Mouse (Mus musculus) hindbrain, embryonic 15.5 days (tissue): Measurements from ENCODE around the gene Gatc. TPM values are rescaled to one million over a fixed set of nuclear protein-coding genes. Genes with fewer than 3 reads are reported as not detected.
"Not testable (repeated sequence)": the region's sequence is repeated elsewhere in the genome, so short reads cannot be mapped to it uniquely, and the experiment has no call there.

Experiments used
- ATAC-seq: fragments of 200-750 bp; cut with Nextera tagmentation; 2 replicates; pipeline ENCODE4 v1.8.0; 2017; ENCODE audit warnings: low read depth, moderate number of reproducible peaks, moderate TSS enrichment; ENCODE audit not compliant: low FRiP score
- H3K27ac ChIP-seq: fragments of 300-500 bp; sonication (generic); replicated peaks from 2 replicates; pipeline ENCODE4 v1.5.1; 2015; ENCODE audit warnings: mild to moderate bottlenecking, inconsistent platforms
- H3K27me3 ChIP-seq: fragments of 300-500 bp; sonication (generic); 2 replicates; pipeline ENCODE4 v1.6.1; 2015; ENCODE audit warnings: control low read depth, inconsistent platforms
- H3K36me3 ChIP-seq: fragments of 300-500 bp; sonication (generic); 2 replicates; pipeline ENCODE4 v1.6.1; 2015; ENCODE audit warnings: control low read depth, inconsistent platforms
- H3K4me1 ChIP-seq: fragments of 300-500 bp; sonication (generic); replicated peaks from 2 replicates; pipeline ENCODE4 v1.6.1; 2015; ENCODE audit warnings: control low read depth, inconsistent platforms
- H3K4me2 ChIP-seq: fragments of 300-500 bp; sonication (generic); 2 replicates; pipeline ENCODE4 v1.6.1; 2015; ENCODE audit warnings: moderate library complexity, mild to moderate bottlenecking, inconsistent platforms
- H3K4me3 ChIP-seq: fragments of 300-500 bp; sonication (generic); 2 replicates; pipeline ENCODE4 v1.5.1; 2015; ENCODE audit warnings: mild to moderate bottlenecking, inconsistent platforms
- H3K9ac ChIP-seq: fragments of 300-500 bp; sonication (generic); 2 replicates; pipeline ENCODE4 v1.6.1; 2015; ENCODE audit warnings: inconsistent platforms
- H3K9me3 ChIP-seq: fragments of 300-500 bp; sonication (generic); 2 replicates; pipeline ENCODE4 v1.6.1; 2016; ENCODE audit warnings: control low read depth, inconsistent platforms
- WGBS: fragments of 180-500 bp; shearing (Covaris S2); methylation state at CpG from one replicate; pipeline ENCODE4 v1.1.7; 2015; 5-methylcytosine and 5-hydroxymethylcytosine counted together
- polyA plus RNA-seq: library from polyadenylated mRNA; unstranded; fragments of >200 nt; fragmentation: Nextera tagmentation; extraction: Ambion mirVana; gene quantifications from 2 replicates; pipeline ENCODE4 v1.2.1, GENCODE M21; 2015

Gene Gatc
- polyA plus RNA-seq = 32.3 and 45.2 TPM in 2 replicates

- ATAC-seq = peak; percentile 90
- Histone ChIP-seq H3K27me3 (no peaks in the 10 kb centered on the region), H3K4me1 (peaks cover 23% of the 10 kb centered on the region), H3K27ac (peak within 1 kb of the TSS; percentile 91), H3K36me3 (peaks cover 38% of the 10 kb centered on the region), H3K4me2 (peak within 1 kb of the TSS; percentile 88), H3K4me3 (peak within 1 kb of the TSS; percentile 95), H3K9me3 (no peaks in the 10 kb centered on the region), H3K9ac (peak within 1 kb of the TSS; percentile 90)
- under 1% methylated on average over 61 of the region's 62 CpGs for WGBS
Measured at GRCm38 (mm10) chr5:115340577-115341313, at the start of gene Gatc, which contains the start of gene Triap1. Gatc (minus strand) TSS chr5:115341178. Triap1 (plus strand) TSS chr5:115341225.

- WGBS = 86% methylated on average over 2 of the region's 2 CpGs
- H3K27ac ChIP-seq, H3K4me3 ChIP-seq, H3K9me3 ChIP-seq, H3K36me3 ChIP-seq, H3K4me1 ChIP-seq, H3K9ac ChIP-seq, H3K4me2 ChIP-seq, ATAC-seq, H3K27me3 ChIP-seq: not testable (repeated sequence)
Measured at GRCm38 (mm10) chr5:115378882-115379281, 37.9 kb upstream of the Gatc start.

GRCm38 (mm10) chr5:115375436-115375835, 34.5 kb upstream of the Gatc start:
- H3K4me2 ChIP-seq = no peak overlapping the region
- ATAC-seq = no peak
- H3K27ac ChIP-seq = no peak overlapping the region
- peaks cover 5% of the 10 kb centered on the region for H3K4me1 ChIP-seq
- no peak overlapping the region for H3K4me3 ChIP-seq
- H3K27me3 ChIP-seq = no peaks in the 10 kb centered on the region
- no peaks in the 10 kb centered on the region for H3K9me3 ChIP-seq
- H3K36me3 ChIP-seq = no peaks in the 10 kb centered on the region
- no peak overlapping the region for H3K9ac ChIP-seq
- WGBS = 98% methylated on average over 2 of the region's 2 CpGs

GRCm38 (mm10) chr5:115374204-115374820, 33.3 kb upstream of the Gatc start:
- Histone ChIP-seq H3K36me3 (no peaks in the 10 kb centered on the region), H3K4me1 (peaks cover 5% of the 10 kb centered on the region), H3K4me2 (peak overlapping the region; percentile 69), H3K27me3 (no peaks in the 10 kb centered on the region), H3K4me3 (peak overlapping the region; percentile 31), H3K9me3 (no peaks in the 10 kb centered on the region), H3K9ac (peak overlapping the region; percentile 11; the same call in 1 of the 2 replicates), H3K27ac (0 out of 2 replicates have a peak overlapping the region, but pooled peaks have one; percentile 35)
- no peak for ATAC-seq
- WGBS = 8% methylated on average over 11 of the region's 11 CpGs

GRCm38 (mm10) chr5:115373441-115374203, 32.6 kb upstream of the Gatc start:
- ATAC-seq = peak; percentile 54
- WGBS = 6% methylated on average over 26 of the region's 26 CpGs
- 0 out of 2 replicates have a peak overlapping the region, but pooled peaks have one; percentile 35 for H3K27ac ChIP-seq
- H3K36me3 ChIP-seq = no peaks in the 10 kb centered on the region
- peak overlapping the region; percentile 31 for H3K4me3 ChIP-seq
- peak overlapping the region; percentile 69 for H3K4me2 ChIP-seq
- no peaks in the 10 kb centered on the region for H3K27me3 ChIP-seq
- H3K4me1 ChIP-seq = peaks cover 5% of the 10 kb centered on the region
- peak overlapping the region; percentile 11; the same call in 1 of the 2 replicates for H3K9ac ChIP-seq
- no peaks in the 10 kb centered on the region for H3K9me3 ChIP-seq

GRCm38 (mm10) chr5:115371736-115372135, 30.8 kb upstream of the Gatc start:
- 22% methylated on average over 9 of the region's 9 CpGs for WGBS
- H3K4me3 ChIP-seq = no peak overlapping the region
- no peaks in the 10 kb centered on the region for H3K9me3 ChIP-seq
- H3K4me2 ChIP-seq = no peak overlapping the region
- H3K27ac ChIP-seq = no peak overlapping the region
- H3K4me1 ChIP-seq = peaks cover 5% of the 10 kb centered on the region
- no peak overlapping the region for H3K9ac ChIP-seq
- no peak for ATAC-seq
- H3K36me3 ChIP-seq = no peaks in the 10 kb centered on the region
- H3K27me3 ChIP-seq = no peaks in the 10 kb centered on the region

- no peak overlapping the region for H3K9ac ChIP-seq
- H3K9me3 ChIP-seq = no peaks in the 10 kb centered on the region
- WGBS = 86% methylated on average over 4 of the region's 4 CpGs
- no peak for ATAC-seq
- no peaks in the 10 kb centered on the region for H3K36me3 ChIP-seq
- no peak overlapping the region for H3K27ac ChIP-seq
- no peak overlapping the region for H3K4me2 ChIP-seq
- H3K4me3 ChIP-seq = no peak overlapping the region
- no peaks in the 10 kb centered on the region for H3K4me1 ChIP-seq
- no peaks in the 10 kb centered on the region for H3K27me3 ChIP-seq
Measured at GRCm38 (mm10) chr5:115364782-115365181, 23.8 kb upstream of the Gatc start.

GRCm38 (mm10) chr5:115362819-115363714, 22.1 kb upstream of the Gatc start:
- Histone ChIP-seq H3K9me3 (no peaks in the 10 kb centered on the region), H3K27ac (no peak overlapping the region), H3K4me3 (no peak overlapping the region), H3K36me3 (no peaks in the 10 kb centered on the region), H3K4me2 (no peak overlapping the region), H3K9ac (no peak overlapping the region), H3K4me1 (no peaks in the 10 kb centered on the region), H3K27me3 (no peaks in the 10 kb centered on the region)
- 9% methylated on average over 19 of the region's 19 CpGs for WGBS
- no peak for ATAC-seq

GRCm38 (mm10) chr5:115362216-115362615, 21.2 kb upstream of the Gatc start:
- Histone ChIP-seq H3K9me3 (no peaks in the 10 kb centered on the region), H3K27me3 (no peaks in the 10 kb centered on the region), H3K36me3 (no peaks in the 10 kb centered on the region), H3K4me3 (no peak overlapping the region), H3K4me2 (no peak overlapping the region), H3K4me1 (no peaks in the 10 kb centered on the region), H3K27ac (no peak overlapping the region), H3K9ac (no peak overlapping the region)
- 26% methylated on average over 7 of the region's 7 CpGs for WGBS
- no peak for ATAC-seq

GRCm38 (mm10) chr5:115359851-115360372, 18.9 kb upstream of the Gatc start:
- Histone ChIP-seq H3K4me3 (no peak overlapping the region), H3K4me2 (no peak overlapping the region), H3K36me3 (no peaks in the 10 kb centered on the region), H3K27ac (no peak overlapping the region), H3K9me3 (no peaks in the 10 kb centered on the region), H3K9ac (no peak overlapping the region), H3K4me1 (no peaks in the 10 kb centered on the region), H3K27me3 (no peaks in the 10 kb centered on the region)
- WGBS = 65% methylated on average over 5 of the region's 5 CpGs
- no peak for ATAC-seq

GRCm38 (mm10) chr5:115359438-115359837, 18.5 kb upstream of the Gatc start:
- Histone ChIP-seq H3K27me3 (no peaks in the 10 kb centered on the region), H3K36me3 (no peaks in the 10 kb centered on the region), H3K4me2 (no peak overlapping the region), H3K9ac (no peak overlapping the region), H3K9me3 (no peaks in the 10 kb centered on the region), H3K4me1 (no peaks in the 10 kb centered on the region), H3K27ac (no peak overlapping the region), H3K4me3 (no peak overlapping the region)
- 85% methylated on average over 8 of the region's 8 CpGs for WGBS
- ATAC-seq = no peak
